Mouse (Mus musculus): ENCODE data around the gene Thtpa. TPM values are rescaled to one million over a fixed set of nuclear protein-coding genes. Genes with fewer than 3 reads are reported as not detected.

Thtpa gene
- polyA plus RNA-seq, 1 experiment from 2014 or later, result 31.8 TPM

GRCm38 (mm10) chr14:55104365-55104764 lies 9.8 kb downstream of the Thtpa start:
- CTCF ChIA-PET, result no interaction called here
- no peak for DNase-seq (ENCODE audit: low read depth, low spot score)
- in situ Hi-C loops (cut with MboI; ENCODE audit: low pct_unique_long_range_greater_than_20kb), result no loop called here
- no peak for TF ChIP-seq CTCF (IDR thresholded peaks at IDR 0.05)
- POLR2A ChIA-PET, result no interaction called here
- H3K27me3 ChIP-seq, result no peaks in the 10 kb centered on the region
- no peak for ATAC-seq

GRCm38 (mm10) chr14:55105386-55105785 lies 10.8 kb downstream of the Thtpa start:
- ChIA-PET CTCF (interaction anchor here (0.7 kb wide), 1 partner anchor 15 kb away, joined by 3 read pairs; no protein-coding TSS in a partner anchor), POLR2A (no interaction called here)
- ATAC-seq (no peak), DNase-seq (ENCODE audit: low read depth, low spot score) (no peak)
- H3K27me3 ChIP-seq, result no peaks in the 10 kb centered on the region
- in situ Hi-C loops (cut with MboI; ENCODE audit: low pct_unique_long_range_greater_than_20kb), result no loop called here
- no peak for TF ChIP-seq CTCF (IDR thresholded peaks at IDR 0.05)

- H3K27me3 ChIP-seq, result no peaks in the 10 kb centered on the region
- CTCF ChIA-PET, result interaction anchor here (0.7 to 1.2 kb wide), 3 partner anchors 8 to 14 kb away, joined by 3 read pairs; no protein-coding TSS in a partner anchor
- TF ChIP-seq CTCF (IDR thresholded peaks at IDR 0.05), result no peak
- DNase-seq (ENCODE audit: low read depth, low spot score) (no peak), ATAC-seq (peak; percentile 72)
- POLR2A ChIA-PET, result interaction anchor here (1.9 kb wide), 1 partner anchor 11 kb away, joined by 8 read pairs; the partner anchor contains the start of gene Thtpa
- in situ Hi-C loops (cut with MboI; ENCODE audit: low pct_unique_long_range_greater_than_20kb), result no loop called here
Measured at GRCm38 (mm10) chr14:55105836-55106809, 11.5 kb downstream of the Thtpa start, which contains the start of gene Ap1g2. Ap1g2 (minus strand) TSS chr14:55106593.

GRCm38 (mm10) chr14:55106990-55107389 lies 12.4 kb downstream of the Thtpa start:
- DNase-seq (ENCODE audit: low read depth, low spot score) (no peak), ATAC-seq (no peak)
- in situ Hi-C loops (cut with MboI; ENCODE audit: low pct_unique_long_range_greater_than_20kb), result no loop called here
- peaks cover 5% of the 10 kb centered on the region for H3K27me3 ChIP-seq
- ChIA-PET CTCF (interaction anchor here (1.2 kb wide), 2 partner anchors 9 to 11 kb away, joined by 3 read pairs; no protein-coding TSS in a partner anchor), POLR2A (interaction anchor here (1.9 kb wide), 1 partner anchor 12 kb away, joined by 8 read pairs; the partner anchor contains the start of gene Thtpa)
- TF ChIP-seq CTCF (IDR thresholded peaks at IDR 0.05), result no peak

- peaks cover 16% of the 10 kb centered on the region for H3K27me3 ChIP-seq
- ChIA-PET CTCF (no interaction called here), POLR2A (no interaction called here)
- in situ Hi-C loops (cut with MboI; ENCODE audit: low pct_unique_long_range_greater_than_20kb), result no loop called here
- ATAC-seq (no peak), DNase-seq (ENCODE audit: low read depth, low spot score) (no peak)
- TF ChIP-seq CTCF (IDR thresholded peaks at IDR 0.05), result no peak
Measured at GRCm38 (mm10) chr14:55108202-55108870, 13.8 kb downstream of the Thtpa start.

- POLR2A ChIA-PET, result no interaction called here
- no peak for ATAC-seq
- no peak for DNase-seq (ENCODE audit: low read depth, low spot score)
- CTCF ChIA-PET, result no interaction called here
- in situ Hi-C loops (cut with MboI; ENCODE audit: low pct_unique_long_range_greater_than_20kb), result no loop called here
- H3K27me3 ChIP-seq, result peaks cover 25% of the 10 kb centered on the region
- no peak for TF ChIP-seq CTCF (IDR thresholded peaks at IDR 0.05)
Measured at GRCm38 (mm10) chr14:55109048-55109873, 14.7 kb downstream of the Thtpa start.

GRCm38 (mm10) chr14:55110076-55110475 lies 15.5 kb downstream of the Thtpa start:
- TF ChIP-seq CTCF (IDR thresholded peaks at IDR 0.05), result no peak
- in situ Hi-C loops (cut with MboI; ENCODE audit: low pct_unique_long_range_greater_than_20kb), result no loop called here
- ChIA-PET POLR2A (no interaction called here), CTCF (no interaction called here)
- DNase-seq (ENCODE audit: low read depth, low spot score), result no peak
- no peak for ATAC-seq
- peaks cover 32% of the 10 kb centered on the region for H3K27me3 ChIP-seq

GRCm38 (mm10) chr14:55111720-55112119 lies 17.1 kb downstream of the Thtpa start:
- CTCF ChIA-PET, result interaction anchor here (1.5 kb wide), 1 partner anchor 10 kb away, joined by 8 read pairs; no protein-coding TSS in a partner anchor
- in situ Hi-C loops (cut with MboI; ENCODE audit: low pct_unique_long_range_greater_than_20kb), result no loop called here
- TF ChIP-seq CTCF (IDR thresholded peaks at IDR 0.05), result no peak
- ATAC-seq (no peak), DNase-seq (ENCODE audit: low read depth, low spot score) (no peak)
- H3K27me3 ChIP-seq, result peaks cover 37% of the 10 kb centered on the region
- POLR2A ChIA-PET, result no interaction called here

GRCm38 (mm10) chr14:55113351-55113974 lies 18.9 kb downstream of the Thtpa start:
- ATAC-seq (no peak), DNase-seq (ENCODE audit: low read depth, low spot score) (no peak)
- no peak for TF ChIP-seq CTCF (IDR thresholded peaks at IDR 0.05)
- ChIA-PET CTCF (interaction anchor here (1.1 to 1.5 kb wide), 2 partner anchors 8 to 48 kb away, joined by 3 read pairs; no protein-coding TSS in a partner anchor), POLR2A (interaction anchor here (0.5 kb wide), 1 partner anchor 75 kb away, joined by 3 read pairs; no protein-coding TSS in a partner anchor)
- peaks cover 40% of the 10 kb centered on the region for H3K27me3 ChIP-seq
- in situ Hi-C loops (cut with MboI; ENCODE audit: low pct_unique_long_range_greater_than_20kb), result no loop called here
